Mouse (Mus musculus): ENCODE data around the gene Gm21060. TPM values are rescaled to one million over a fixed set of nuclear protein-coding genes. Genes with fewer than 3 reads are reported as not detected.
"Not testable (repeated sequence)": the region's sequence is repeated elsewhere in the genome, so short reads cannot be mapped to it uniquely, and the experiment has no call there.

The Gm21060 gene
- polyA plus RNA-seq, 1 experiment, result not detected

- Histone ChIP-seq H3K27ac (ENCODE audit: insufficient read depth, low read length) (no peak overlapping the region), H3K4me3 (ENCODE audit: extremely low read depth, insufficient read depth, insufficient read length) (no peak overlapping the region), H3K4me1 (ENCODE audit: control insufficient read depth, insufficient read depth, insufficient read length) (peaks cover 5% of the 10 kb centered on the region; the same call in 1 of the 2 replicates), H3K27me3 (ENCODE audit: control insufficient read depth, insufficient read depth, low read length) (no peaks in the 10 kb centered on the region), H3K36me3 (ENCODE audit: control insufficient read depth, insufficient read depth, low read length) (no peaks in the 10 kb centered on the region)
- TF ChIP-seq POLR2A (IDR thresholded peaks at IDR 0.05; ENCODE audit: low read depth, low read length) (no peak), CTCF (IDR thresholded peaks at IDR 0.05; ENCODE audit: extremely low read depth, insufficient read depth, insufficient read length, insufficient replicate concordance) (no peak)
- no peak for DNase-seq (ENCODE audit: low read depth in 1 of 2, low spot score in 2 of 2)
- 96% methylated on average over 18 of the region's 18 CpGs for WGBS
Measured at GRCm38 (mm10) chr19:61257733-61258132, 39.1 kb downstream of the Gm21060 start.

GRCm38 (mm10) chr19:61256166-61256887 is 40.5 kb downstream of the Gm21060 start:
- Histone ChIP-seq H3K4me3 (ENCODE audit: extremely low read depth, insufficient read depth, insufficient read length) (no peak overlapping the region), H3K27ac (ENCODE audit: insufficient read depth, low read length) (no peak overlapping the region), H3K36me3 (ENCODE audit: control insufficient read depth, insufficient read depth, low read length) (no peaks in the 10 kb centered on the region), H3K27me3 (ENCODE audit: control insufficient read depth, insufficient read depth, low read length) (no peaks in the 10 kb centered on the region), H3K4me1 (ENCODE audit: control insufficient read depth, insufficient read depth, insufficient read length) (peaks cover 3% of the 10 kb centered on the region; the same call in 1 of the 2 replicates)
- DNase-seq (ENCODE audit: low read depth in 1 of 2, low spot score in 2 of 2), result no peak
- TF ChIP-seq POLR2A (IDR thresholded peaks at IDR 0.05; ENCODE audit: low read depth, low read length) (no peak), CTCF (IDR thresholded peaks at IDR 0.05; ENCODE audit: extremely low read depth, insufficient read depth, insufficient read length, insufficient replicate concordance) (no peak)
- WGBS, result 91% methylated on average over 7 of the region's 7 CpGs

GRCm38 (mm10) chr19:61247334-61247733 is 49.5 kb downstream of the Gm21060 start:
- not testable (repeated sequence) for H3K4me1 ChIP-seq (ENCODE audit: control insufficient read depth, insufficient read depth, insufficient read length); H3K27ac ChIP-seq (ENCODE audit: insufficient read depth, low read length); H3K27me3 ChIP-seq (ENCODE audit: control insufficient read depth, insufficient read depth, low read length)

More at GRCm38 (mm10) chr19:61247334-61247733, 49.5 kb downstream of the Gm21060 start:
- not testable (repeated sequence) for H3K36me3 ChIP-seq (ENCODE audit: control insufficient read depth, insufficient read depth, low read length); DNase-seq (ENCODE audit: low read depth in 1 of 2, low spot score in 2 of 2); H3K4me3 ChIP-seq (ENCODE audit: extremely low read depth, insufficient read depth, insufficient read length)
- 92% methylated on average over 4 of the region's 4 CpGs for WGBS

Other genes starting within 250 kb of the Gm21060 start
- gene Zfp950, start 156.2 kb downstream of the Gm21060 start, polyA plus RNA-seq (2012; rRNA removed), result 3.5 TPM in 2 replicates
- gene Gm7102, start 120.8 kb downstream of the Gm21060 start, polyA plus RNA-seq (2012; rRNA removed), result not detected in 2 replicates
- not detected in 2 replicates for gene Gm6020, start 113.2 kb downstream of the Gm21060 start, polyA plus RNA-seq (2012; rRNA removed)
- 419 and 523 TPM in 2 replicates for gene Csf2ra, start 68.6 kb downstream of the Gm21060 start, polyA plus RNA-seq (2012; rRNA removed)